Mouse (Mus musculus) intestine, embryonic 16.5 days (tissue): ENCODE results near the gene Slc25a38. TPM values are rescaled to one million over a fixed set of nuclear protein-coding genes. Genes with fewer than 3 reads are reported as not detected.

Experiments used
- ATAC-seq: fragments of 200-750 bp; cut with Nextera tagmentation; 2 replicates; pipeline ENCODE4 v1.8.0; 2017; ENCODE audit warnings: moderate TSS enrichment, moderate library complexity
- H3K27ac ChIP-seq: fragments of 300-500 bp; sonication (generic); 2 replicates; pipeline ENCODE4 v1.5.1; 2014; ENCODE audit warnings: mild to moderate bottlenecking, low read length
- H3K27me3 ChIP-seq: fragments of 300-500 bp; sonication (generic); replicated peaks from 2 replicates; pipeline ENCODE4 v1.6.1; 2014; ENCODE audit warnings: low read length, control low read depth, mixed read lengths; ENCODE audit not compliant: control insufficient read depth, insufficient read depth
- H3K36me3 ChIP-seq: fragments of 300-500 bp; sonication (generic); 2 replicates; pipeline ENCODE4 v1.6.1; 2014; ENCODE audit warnings: low read length, control low read depth; ENCODE audit not compliant: control insufficient read depth, insufficient read depth
- H3K4me1 ChIP-seq: fragments of 300-500 bp; sonication (generic); 2 replicates; pipeline ENCODE4 v1.6.1; 2014; ENCODE audit warnings: low read length, control low read depth, mixed read lengths; ENCODE audit not compliant: control insufficient read depth, insufficient read depth
- H3K4me2 ChIP-seq: fragments of 300-500 bp; sonication (generic); 2 replicates; pipeline ENCODE4 v1.6.1; 2014; ENCODE audit warnings: low read depth, low read length, control low read depth
- H3K4me3 ChIP-seq: fragments of 300-500 bp; sonication (generic); 2 replicates; pipeline ENCODE4 v1.5.1; 2014; ENCODE audit warnings: mild to moderate bottlenecking, low read length
- H3K9ac ChIP-seq: fragments of 300-500 bp; sonication (generic); 2 replicates; pipeline ENCODE4 v1.6.1; 2014; ENCODE audit warnings: low read depth, low read length
- H3K9me3 ChIP-seq: fragments of 300-500 bp; sonication (generic); 2 replicates; pipeline ENCODE4 v1.6.1; 2016; ENCODE audit warnings: low read length, control low read depth; ENCODE audit not compliant: control insufficient read depth
- WGBS: fragments of 180-500 bp; shearing (Covaris S2); extraction: QIAGEN DNeasy Blood & Tissue Kit; methylation state at CpG from one replicate; pipeline ENCODE4 v1.1.7; 2014; 5-methylcytosine and 5-hydroxymethylcytosine counted together
- polyA plus RNA-seq: library from polyadenylated mRNA; unstranded; fragments of >200 nt; fragmentation: Nextera tagmentation; extraction: Ambion mirVana; gene quantifications from 2 replicates; pipeline ENCODE4 v1.2.1, GENCODE M21; 2015

The Slc25a38 gene
- polyA plus RNA-seq, 1 experiment from 2014 or later, result 28.9 TPM

DNA sequence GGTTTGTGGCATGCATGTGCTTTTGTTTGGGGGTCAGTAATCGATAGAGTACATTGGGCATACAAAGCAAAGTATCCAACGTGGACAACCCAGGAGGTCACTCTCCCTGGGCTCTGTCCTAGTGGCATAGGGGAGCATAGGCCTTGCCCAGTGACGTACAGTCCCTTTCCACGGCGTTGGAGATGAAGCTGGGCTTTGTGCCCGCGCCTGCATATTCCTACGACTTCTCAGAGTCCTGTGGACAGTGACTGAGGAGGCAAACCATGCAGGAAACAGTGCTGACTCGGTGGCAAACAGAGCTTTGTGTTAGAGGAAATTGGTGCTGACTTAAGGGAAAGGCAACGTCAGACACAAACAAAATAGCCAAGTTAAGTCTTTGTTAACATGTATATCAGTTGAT lies 19.1 kb downstream of the Slc25a38 start:
- Histone ChIP-seq H3K4me1 (peaks cover 12% of the 10 kb centered on the region), H3K9ac (peak overlapping the region; percentile 95), H3K27me3 (no peaks in the 10 kb centered on the region), H3K27ac (peak overlapping the region; percentile 29; the same call in 1 of the 2 replicates), H3K4me2 (peak overlapping the region; percentile 63), H3K9me3 (no peaks in the 10 kb centered on the region), H3K36me3 (peaks cover 12% of the 10 kb centered on the region), H3K4me3 (peak overlapping the region; percentile 88)
- WGBS, result 63% methylated on average over 10 of the region's 10 CpGs
- ATAC-seq, result no peak

DNA sequence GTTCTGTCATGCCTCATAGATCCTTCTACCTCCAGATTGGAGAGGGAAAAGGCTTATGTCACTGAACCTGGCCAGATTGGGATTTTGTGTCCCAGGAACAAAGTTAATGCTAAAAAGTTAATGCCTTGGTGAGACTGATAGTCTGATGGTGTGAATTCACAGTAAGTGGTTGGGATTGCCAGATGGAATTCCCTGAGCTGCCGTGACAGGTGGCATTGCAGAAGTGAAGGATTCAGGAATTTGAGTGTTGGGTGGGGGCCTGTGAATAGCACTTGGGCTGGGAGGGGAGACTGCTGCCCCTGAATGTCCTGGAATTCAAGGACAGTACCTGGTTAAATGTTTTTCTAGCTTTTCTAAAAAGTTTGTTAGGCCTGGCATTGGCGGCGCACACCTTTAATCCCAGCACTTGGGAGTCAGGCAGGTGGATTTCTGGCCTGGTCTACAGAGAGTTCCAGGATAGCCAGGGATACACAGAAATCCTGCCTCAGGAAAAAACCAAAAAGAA lies 21.7 kb downstream of the Slc25a38 start:
- Histone ChIP-seq H3K4me3 (no peak overlapping the region), H3K4me2 (no peak overlapping the region), H3K4me1 (peaks cover 12% of the 10 kb centered on the region), H3K36me3 (peaks cover 12% of the 10 kb centered on the region), H3K27ac (no peak overlapping the region), H3K9ac (no peak overlapping the region), H3K27me3 (no peaks in the 10 kb centered on the region), H3K9me3 (no peaks in the 10 kb centered on the region)
- no peak for ATAC-seq
- 79% methylated on average over 3 of the region's 3 CpGs for WGBS

DNA sequence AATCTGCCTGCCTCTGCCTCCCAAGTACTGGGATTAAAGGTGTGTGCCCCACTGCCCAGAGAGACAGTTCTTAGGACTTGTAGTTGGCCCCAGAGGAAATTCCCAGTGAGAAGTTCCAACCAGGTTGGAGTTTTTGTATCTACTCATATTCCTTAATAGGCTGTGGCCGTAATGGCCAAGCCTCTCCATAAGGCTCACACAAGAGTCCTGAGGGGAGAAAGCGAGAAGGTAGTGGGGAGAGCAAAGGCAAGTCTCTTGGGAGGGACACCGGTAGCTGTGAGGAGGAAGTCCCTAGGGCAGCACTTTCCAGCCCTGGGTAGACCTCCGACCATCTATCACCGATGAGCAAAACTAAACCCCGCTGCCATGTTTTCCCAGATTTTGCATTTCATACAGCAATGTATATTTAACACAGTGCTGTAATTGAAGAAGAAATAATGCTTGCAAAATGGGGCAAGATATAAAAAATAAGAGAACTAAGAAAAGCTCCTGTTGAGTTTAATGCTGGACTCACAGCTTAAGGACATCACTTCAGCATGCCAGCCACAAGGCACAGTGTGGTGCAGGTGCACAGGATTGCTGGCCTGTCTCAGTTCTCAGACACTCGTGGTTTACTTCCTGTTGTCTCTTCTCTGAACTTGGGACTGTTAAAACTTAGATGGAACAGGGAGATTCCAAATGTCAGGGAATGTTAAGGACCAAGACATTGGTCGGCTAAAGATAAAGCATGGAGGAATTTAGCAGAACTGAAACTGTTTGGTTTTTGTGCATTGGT lies 23.0 kb downstream of the Slc25a38 start:
- no peaks in the 10 kb centered on the region for H3K27me3 ChIP-seq
- H3K36me3 ChIP-seq, result peaks cover 12% of the 10 kb centered on the region
- no peaks in the 10 kb centered on the region for H3K9me3 ChIP-seq
- no peak overlapping the region for H3K9ac ChIP-seq
- ATAC-seq, result 0 out of 2 replicates have a peak, but pooled peaks have one; percentile 16
- H3K4me2 ChIP-seq, result no peak overlapping the region
- 0 out of 2 replicates have a peak overlapping the region, but pooled peaks have one; percentile 34 for H3K27ac ChIP-seq
- H3K4me1 ChIP-seq, result peaks cover 12% of the 10 kb centered on the region
- no peak overlapping the region for H3K4me3 ChIP-seq
- WGBS, result 37% methylated on average over 8 of the region's 8 CpGs

DNA sequence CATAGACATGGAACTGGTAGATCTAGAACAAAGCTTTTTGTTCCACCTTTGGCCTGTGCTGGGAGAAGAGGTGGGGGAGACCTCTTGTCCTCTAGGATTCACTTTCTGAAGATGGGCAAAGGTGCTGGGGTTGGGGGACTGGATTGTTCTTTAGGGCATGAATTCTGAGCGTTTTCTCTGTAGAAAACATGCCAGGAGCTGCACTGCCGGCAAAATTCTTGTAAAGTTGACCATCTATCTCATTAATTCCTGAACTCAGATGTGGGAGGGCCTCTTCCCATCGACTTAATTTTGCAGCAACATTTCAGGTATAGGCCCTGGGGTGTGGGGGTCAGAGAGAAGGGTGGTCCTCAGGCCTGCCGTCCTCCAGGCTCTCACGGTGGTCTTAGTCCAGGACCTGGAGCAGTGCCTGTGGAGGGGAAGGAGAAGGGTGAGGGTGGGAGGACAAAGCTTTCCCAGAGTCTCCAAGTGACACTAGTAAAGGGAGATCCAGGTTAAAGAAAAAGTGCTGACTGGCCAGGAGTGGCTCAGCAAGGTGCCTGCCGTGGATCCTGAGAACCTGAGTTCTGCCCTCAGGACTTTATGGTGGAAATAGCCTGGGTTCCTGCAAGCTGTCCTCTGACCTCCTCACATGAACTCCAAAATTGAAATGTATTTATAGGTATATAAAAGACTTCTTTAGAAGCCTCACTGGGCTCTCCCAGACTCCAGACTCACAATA lies 23.7 kb downstream of the Slc25a38 start:
- no peak overlapping the region for H3K4me3 ChIP-seq
- H3K27me3 ChIP-seq, result no peaks in the 10 kb centered on the region
- H3K9ac ChIP-seq, result no peak overlapping the region
- WGBS, result 40% methylated on average over 6 of the region's 6 CpGs
- H3K36me3 ChIP-seq, result peaks cover 12% of the 10 kb centered on the region
- peaks cover 8% of the 10 kb centered on the region for H3K4me1 ChIP-seq
- peak; percentile 18; the same call in 1 of the 2 replicates for ATAC-seq
- no peaks in the 10 kb centered on the region for H3K9me3 ChIP-seq
- H3K4me2 ChIP-seq, result no peak overlapping the region
- H3K27ac ChIP-seq, result peak overlapping the region; percentile 34; the same call in 1 of the 2 replicates

DNA sequence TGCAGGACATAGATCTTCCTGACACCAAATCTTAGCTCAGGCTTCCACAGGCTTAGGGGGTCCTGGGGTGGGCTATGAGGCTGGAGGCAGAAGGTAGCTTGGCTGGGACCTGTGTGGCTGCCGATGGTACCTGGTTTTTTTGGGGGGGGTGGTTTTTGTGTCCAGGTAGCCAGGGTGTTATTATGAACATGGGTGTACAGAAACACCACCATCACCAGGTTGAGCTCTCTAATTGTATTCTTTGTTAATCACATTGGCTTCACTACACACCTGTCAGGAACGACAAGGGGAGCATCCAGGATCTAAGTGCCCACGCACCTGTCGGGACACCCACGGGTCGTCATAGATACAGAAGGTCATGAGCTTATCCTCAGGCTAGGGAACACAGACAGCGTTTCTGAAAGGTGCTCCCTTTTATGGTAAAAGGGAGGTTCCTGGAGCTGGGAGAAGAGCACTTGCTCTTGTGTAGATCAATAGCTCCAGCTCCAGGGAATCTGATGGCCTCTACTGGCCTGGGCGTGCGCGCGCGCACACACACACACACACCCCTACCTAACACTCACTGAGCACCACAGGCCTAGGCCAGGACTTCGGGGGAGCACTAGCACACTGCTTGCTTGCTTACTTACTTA lies 24.5 kb downstream of the Slc25a38 start:
- Histone ChIP-seq H3K36me3 (peaks cover 12% of the 10 kb centered on the region), H3K9ac (no peak overlapping the region), H3K9me3 (no peaks in the 10 kb centered on the region), H3K27me3 (no peaks in the 10 kb centered on the region), H3K4me3 (no peak overlapping the region), H3K27ac (0 out of 2 replicates have a peak overlapping the region, but pooled peaks have one; percentile 34), H3K4me1 (0 out of 2 replicates have a peak, but pooled peaks cover 1% of the 10 kb centered on the region), H3K4me2 (no peak overlapping the region)
- WGBS, result 75% methylated on average over 13 of the region's 13 CpGs
- no peak for ATAC-seq

DNA sequence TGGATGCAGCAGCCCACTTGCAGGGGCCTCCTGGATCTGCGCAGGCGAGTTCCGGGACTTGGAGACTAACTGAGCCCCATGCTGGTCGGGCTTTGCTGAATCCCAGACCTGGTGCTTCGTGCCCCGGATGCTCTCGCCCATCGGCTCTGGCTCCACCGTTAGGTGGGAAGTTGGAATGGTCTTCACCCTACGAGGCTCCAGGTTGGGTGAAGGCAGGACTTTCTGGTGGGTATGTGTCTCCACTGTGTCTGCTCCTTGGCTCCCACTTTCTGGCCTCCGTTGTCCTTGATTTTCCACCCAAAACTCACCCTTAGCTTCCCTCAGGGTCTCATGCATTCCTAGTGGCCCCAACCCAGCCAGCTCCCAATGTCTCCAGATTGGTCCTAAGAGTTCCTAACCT lies 25.3 kb downstream of the Slc25a38 start:
- Histone ChIP-seq H3K36me3 (peaks cover 11% of the 10 kb centered on the region), H3K4me1 (no peaks in the 10 kb centered on the region), H3K9ac (no peak overlapping the region), H3K4me2 (no peak overlapping the region), H3K27me3 (no peaks in the 10 kb centered on the region), H3K9me3 (no peaks in the 10 kb centered on the region), H3K27ac (no peak overlapping the region), H3K4me3 (no peak overlapping the region)
- ATAC-seq, result no peak
- WGBS, result 85% methylated on average over 11 of the region's 11 CpGs

DNA sequence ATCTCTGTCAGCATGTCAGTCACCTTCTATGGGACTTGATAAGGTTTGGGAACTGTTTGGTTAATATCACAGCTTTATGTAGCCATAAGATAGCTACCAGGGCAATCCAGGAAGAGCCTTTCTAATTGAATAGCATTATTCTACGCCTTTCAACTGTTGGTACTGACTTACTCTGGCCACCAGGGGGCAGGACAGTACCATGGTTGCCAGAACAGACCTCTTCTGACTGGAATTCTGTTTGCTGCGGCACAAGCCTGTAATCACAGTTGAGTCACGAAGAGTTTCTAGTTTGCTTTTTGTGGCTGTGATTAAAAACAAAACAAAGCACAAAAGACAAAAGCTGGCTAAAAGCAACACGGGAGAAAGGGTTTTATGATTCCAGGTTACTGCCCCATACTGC lies 30.5 kb downstream of the Slc25a38 start:
- 6% methylated on average over 4 of the region's 4 CpGs for WGBS
- Histone ChIP-seq H3K9me3 (no peaks in the 10 kb centered on the region), H3K27ac (no peak overlapping the region), H3K9ac (no peak overlapping the region), H3K36me3 (no peaks in the 10 kb centered on the region), H3K4me2 (no peak overlapping the region), H3K27me3 (no peaks in the 10 kb centered on the region), H3K4me3 (no peak overlapping the region), H3K4me1 (no peaks in the 10 kb centered on the region)
- ATAC-seq, result peak; percentile 75

DNA sequence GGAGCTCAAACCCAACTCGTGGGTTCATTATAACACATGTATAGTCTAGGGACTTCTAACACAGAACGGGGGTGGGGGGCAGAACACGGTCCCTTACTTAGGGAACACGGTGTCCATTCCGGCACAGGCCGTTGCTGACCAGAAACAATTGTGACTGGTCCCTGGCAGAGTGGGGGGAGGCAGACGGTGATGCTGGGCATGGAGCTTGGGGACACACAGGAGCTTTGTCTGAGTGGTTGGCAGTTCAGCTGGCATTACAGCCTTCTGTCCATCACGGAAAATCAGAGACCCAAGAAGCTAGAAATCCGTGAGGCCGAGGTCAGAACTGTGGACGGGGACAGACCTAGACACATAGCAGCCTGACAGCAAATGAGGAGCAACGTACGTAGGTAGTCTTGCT lies 34.3 kb downstream of the Slc25a38 start:
- Histone ChIP-seq H3K9ac (no peak overlapping the region), H3K27me3 (no peaks in the 10 kb centered on the region), H3K27ac (no peak overlapping the region), H3K4me2 (no peak overlapping the region), H3K4me3 (no peak overlapping the region), H3K36me3 (no peaks in the 10 kb centered on the region), H3K9me3 (no peaks in the 10 kb centered on the region), H3K4me1 (no peaks in the 10 kb centered on the region)
- WGBS, result 84% methylated on average over 13 of the region's 13 CpGs
- ATAC-seq, result no peak

DNA sequence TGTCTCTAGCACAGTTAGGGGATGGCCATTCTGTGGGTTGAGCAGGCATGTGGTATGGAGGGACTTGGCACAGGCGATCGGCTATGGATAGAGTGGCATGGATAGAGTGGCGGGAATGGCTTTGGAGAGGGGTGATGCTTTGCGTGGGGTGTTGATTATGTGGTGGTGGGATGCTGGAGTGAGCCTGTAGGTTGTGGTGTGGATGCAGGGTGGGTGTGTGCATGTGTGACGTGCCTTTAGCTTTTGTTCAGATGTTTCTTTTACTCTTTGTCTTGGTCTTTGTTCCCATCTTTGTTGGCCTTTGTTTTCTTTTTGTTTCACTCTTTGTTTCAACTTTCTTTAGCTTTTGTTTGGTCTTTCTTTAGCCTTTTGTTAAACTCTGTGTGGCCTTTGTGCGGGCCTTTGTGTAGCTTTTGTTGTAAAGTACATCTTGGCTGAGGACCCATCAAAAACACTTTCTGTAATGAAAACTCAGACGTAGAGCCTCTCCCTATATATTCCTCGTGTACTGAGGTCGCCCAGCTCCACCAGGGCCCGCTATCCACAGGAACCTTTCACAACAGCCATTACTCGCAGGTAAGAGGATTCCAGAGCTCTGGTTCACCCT lies 39.2 kb downstream of the Slc25a38 start, which contains the start of gene Mobp:
TSS of gene Mobp (plus strand) at position 486 of the 607 bp plus-strand sequence.
- H3K4me2 ChIP-seq, result no peak within 1 kb of the TSS
- H3K4me1 ChIP-seq, result no peaks in the 10 kb centered on the region
- WGBS, result 75% methylated on average over 11 of the region's 11 CpGs
- H3K36me3 ChIP-seq, result no peaks in the 10 kb centered on the region
- no peak for ATAC-seq
- no peaks in the 10 kb centered on the region for H3K9me3 ChIP-seq
- H3K9ac ChIP-seq, result no peak within 1 kb of the TSS
- no peaks in the 10 kb centered on the region for H3K27me3 ChIP-seq
- H3K4me3 ChIP-seq, result no peak within 1 kb of the TSS
- no peak within 1 kb of the TSS for H3K27ac ChIP-seq
